Mouse (Mus musculus) cortical plate, adult 2 months (tissue): ENCODE data around the gene Spg20. TPM values are rescaled to one million over a fixed set of nuclear protein-coding genes. Genes with fewer than 3 reads are reported as not detected.

Source experiments
- H3K27ac ChIP-seq: fragments of 200-500 bp; 2 replicates; pipeline ENCODE4 v1.5.1; 2012; ENCODE audit warnings: low read length, control low read depth, inconsistent platforms; ENCODE audit not compliant: insufficient read depth
- H3K4me1 ChIP-seq: fragments of 200-500 bp; 2 replicates; pipeline ENCODE4 v1.6.1; 2011; ENCODE audit warnings: low read length; ENCODE audit not compliant: control insufficient read depth, insufficient read depth
- H3K4me3 ChIP-seq: fragments of 200-500 bp; 2 replicates; pipeline ENCODE4 v1.5.1; 2011; ENCODE audit warnings: mild to moderate bottlenecking, low read length, control low read depth; ENCODE audit not compliant: insufficient read depth
- CTCF ChIP-seq: fragments of 200-500 bp; IDR thresholded peaks from 2 replicates; pipeline ENCODE4 v1.5.1; 2011; ENCODE audit warnings: mild to moderate bottlenecking, control low read depth, low read length; ENCODE audit not compliant: insufficient read depth; ENCODE audit errors: extremely low read depth
- POLR2A ChIP-seq: fragments of 200-500 bp; IDR thresholded peaks from 2 replicates; pipeline ENCODE4 v1.6.1; 2011; ENCODE audit warnings: mild to moderate bottlenecking, low read length, control low read depth; ENCODE audit not compliant: insufficient read depth; ENCODE audit errors: extremely low read depth
- polyA plus RNA-seq: library from polyadenylated mRNA; depleted of rRNA; stranded (reverse); fragments of >200 nt; gene quantifications from 2 replicates; pipeline ENCODE4 v1.2.3, GENCODE M21; 2012

The Spg20 gene
- polyA plus RNA-seq, 1 experiment: 20.2 TPM

DNA sequence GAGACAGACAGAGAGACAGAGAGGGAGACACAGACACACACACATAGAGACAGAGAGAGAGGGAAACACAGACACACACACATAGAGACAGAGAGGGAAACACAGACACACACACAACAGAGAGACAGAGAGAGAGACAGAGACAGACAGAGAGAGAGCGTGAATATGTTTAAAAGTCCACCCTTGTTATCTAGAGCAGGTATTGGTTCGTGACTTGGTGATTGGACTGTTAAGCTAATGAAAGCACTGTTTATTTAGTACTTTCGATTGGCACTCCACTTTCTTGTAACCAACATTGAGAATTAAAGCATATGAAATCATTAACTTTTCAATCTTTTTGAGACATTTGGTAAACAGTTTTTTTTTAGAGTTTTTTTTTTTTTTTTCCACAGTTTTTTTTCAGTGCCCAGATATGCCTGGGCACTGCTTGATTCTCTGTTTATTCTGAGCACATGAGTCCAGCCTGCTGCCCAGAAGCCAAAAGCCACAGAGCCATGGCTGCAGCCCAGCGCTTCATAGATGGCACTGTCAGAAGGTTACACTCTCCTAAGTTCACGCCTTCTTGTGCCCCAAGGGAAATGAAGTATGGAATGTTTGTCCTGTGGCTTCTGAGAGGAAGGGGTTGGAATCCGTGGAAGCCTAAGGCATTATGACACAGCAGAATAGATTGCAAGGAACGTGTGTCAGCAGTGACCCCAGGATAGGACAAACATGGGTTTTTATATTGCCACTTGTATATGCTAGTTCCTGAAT lies 2.6 kb downstream of the Spg20 start:
- no peak for TF ChIP-seq POLR2A
- TF ChIP-seq CTCF: no peak
- Histone ChIP-seq H3K4me1 (peaks cover 3% of the 10 kb centered on the region), H3K27ac (no peak overlapping the region), H3K4me3 (no peak overlapping the region)

DNA sequence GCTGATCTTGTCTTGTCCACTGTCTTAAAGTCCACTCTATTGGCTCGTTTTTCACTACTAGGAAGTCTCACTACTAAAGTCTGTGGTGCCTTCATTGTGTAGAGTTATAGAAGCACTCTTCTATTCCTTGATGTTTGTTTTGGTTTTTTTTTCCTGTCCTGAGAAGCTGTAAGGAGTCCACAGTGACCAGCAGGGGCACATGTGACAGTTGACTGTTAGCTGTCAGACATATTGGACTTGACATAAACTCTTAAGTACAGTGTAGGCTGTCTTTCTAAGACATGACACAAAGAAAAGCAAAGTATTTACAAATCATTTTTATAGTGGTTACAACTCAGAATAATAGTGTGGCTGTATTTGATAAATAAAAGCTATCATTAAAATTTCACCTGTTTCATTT lies 3.2 kb downstream of the Spg20 start:
- Histone ChIP-seq H3K27ac (no peak overlapping the region), H3K4me3 (no peak overlapping the region), H3K4me1 (peaks cover 3% of the 10 kb centered on the region)
- TF ChIP-seq CTCF: no peak
- TF ChIP-seq POLR2A: no peak

DNA sequence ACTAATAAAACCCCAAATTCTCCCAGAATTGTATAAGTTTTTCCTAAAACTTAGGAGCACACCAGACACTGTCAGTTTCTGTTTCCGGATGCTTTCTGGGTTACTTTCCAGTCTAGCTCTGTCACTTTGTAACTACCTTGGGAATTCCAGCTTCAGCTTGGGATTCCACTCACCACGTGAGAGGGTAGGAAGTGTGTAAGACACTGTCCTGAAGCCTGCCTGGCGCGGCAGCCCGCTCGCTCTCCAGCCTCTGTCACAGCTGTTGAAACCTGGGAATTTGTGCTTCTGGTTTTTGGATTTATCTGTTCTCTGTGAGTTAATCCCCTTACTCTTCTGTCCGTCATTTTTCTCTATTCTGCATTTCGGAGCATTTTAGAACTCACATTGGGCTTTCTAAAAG lies 4.1 kb downstream of the Spg20 start:
- Histone ChIP-seq H3K4me3 (no peak overlapping the region), H3K4me1 (peaks cover 3% of the 10 kb centered on the region), H3K27ac (no peak overlapping the region)
- TF ChIP-seq POLR2A: no peak
- no peak for TF ChIP-seq CTCF

DNA sequence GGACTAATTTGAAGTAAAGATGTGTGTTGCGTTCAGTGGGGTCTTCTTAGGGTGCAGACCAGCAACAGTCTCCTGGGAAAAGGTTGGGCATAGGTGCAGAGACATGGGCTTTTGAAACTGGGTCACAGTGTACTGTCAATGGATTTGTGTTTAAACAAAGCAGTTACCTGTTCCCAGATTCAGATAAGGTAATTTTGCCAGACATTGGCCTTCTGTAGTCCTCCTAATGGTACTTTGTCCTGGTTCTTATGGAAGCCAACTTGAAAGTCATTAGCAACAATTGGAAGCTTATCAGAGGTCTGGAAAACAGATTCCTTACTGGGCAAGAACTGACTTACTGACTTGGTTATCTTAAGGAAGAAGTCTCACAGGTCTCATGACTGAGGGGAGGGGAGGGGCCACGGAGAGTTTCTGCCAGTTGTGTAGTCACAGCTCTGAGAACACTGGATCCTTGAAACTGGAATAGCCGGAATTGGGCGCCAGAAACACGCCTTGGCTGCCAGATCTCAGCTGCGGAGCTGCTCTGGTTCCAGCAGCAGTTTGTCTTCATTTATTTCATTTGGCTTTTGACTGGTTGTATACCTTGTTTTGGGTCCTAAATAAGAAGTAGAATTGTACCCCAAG lies 7.5 kb downstream of the Spg20 start:
- TF ChIP-seq POLR2A: no peak
- TF ChIP-seq CTCF: no peak
- Histone ChIP-seq H3K4me1 (peaks cover 3% of the 10 kb centered on the region), H3K4me3 (no peak overlapping the region), H3K27ac (no peak overlapping the region)

DNA sequence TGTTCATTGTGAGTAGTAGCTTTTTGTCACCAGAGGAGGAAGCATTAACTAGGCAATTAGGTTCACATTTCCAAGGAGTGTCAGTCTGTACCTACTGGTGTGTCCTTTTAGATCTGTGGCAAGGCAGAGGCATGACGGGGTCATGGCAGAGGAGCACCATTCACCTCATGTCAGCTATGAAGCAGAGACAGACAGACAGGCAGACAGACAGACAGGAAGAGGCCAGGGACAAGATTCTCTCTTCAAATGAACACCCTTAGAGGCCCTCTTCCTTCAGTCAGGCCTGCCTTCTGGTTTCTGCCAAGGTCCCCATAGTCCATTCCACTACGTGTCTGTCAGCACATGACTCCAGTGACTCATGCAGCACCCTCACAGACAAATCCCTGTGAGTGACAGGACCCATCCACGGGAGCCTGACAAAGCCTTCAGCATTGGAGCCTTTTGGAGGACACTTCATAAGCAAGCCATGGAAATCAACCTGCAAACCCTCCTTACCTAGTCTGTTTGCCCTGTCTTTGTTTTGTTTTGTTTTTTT lies 10.5 kb downstream of the Spg20 start:
- no peak overlapping the region for H3K27ac ChIP-seq
- H3K4me1 ChIP-seq: no peaks in the 10 kb centered on the region; the same call in 1 of the 2 replicates
- H3K4me3 ChIP-seq: no peak overlapping the region
- TF ChIP-seq CTCF (no peak), POLR2A (no peak)

DNA sequence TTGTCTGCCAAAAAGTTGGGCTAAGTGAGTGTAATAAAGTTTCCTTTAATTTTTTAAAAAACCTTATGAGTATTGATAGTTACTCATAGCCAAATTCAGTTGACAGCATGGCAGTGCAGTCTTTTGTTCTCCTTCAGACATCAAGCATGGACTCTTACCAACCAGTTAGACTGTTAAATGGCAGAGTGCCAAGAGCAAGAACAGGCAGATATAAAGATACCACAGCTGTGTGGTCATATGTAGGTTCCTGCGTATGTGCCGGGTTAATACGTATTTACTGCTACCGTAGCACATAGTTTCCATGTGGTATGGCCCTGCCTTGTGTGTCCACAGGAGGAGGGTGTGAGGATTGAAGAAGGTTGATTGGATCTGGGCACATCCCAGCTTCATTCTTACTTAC lies 11.2 kb downstream of the Spg20 start:
- Histone ChIP-seq H3K4me3 (no peak overlapping the region), H3K4me1 (no peaks in the 10 kb centered on the region; the same call in 1 of the 2 replicates), H3K27ac (no peak overlapping the region)
- no peak for TF ChIP-seq CTCF
- no peak for TF ChIP-seq POLR2A

DNA sequence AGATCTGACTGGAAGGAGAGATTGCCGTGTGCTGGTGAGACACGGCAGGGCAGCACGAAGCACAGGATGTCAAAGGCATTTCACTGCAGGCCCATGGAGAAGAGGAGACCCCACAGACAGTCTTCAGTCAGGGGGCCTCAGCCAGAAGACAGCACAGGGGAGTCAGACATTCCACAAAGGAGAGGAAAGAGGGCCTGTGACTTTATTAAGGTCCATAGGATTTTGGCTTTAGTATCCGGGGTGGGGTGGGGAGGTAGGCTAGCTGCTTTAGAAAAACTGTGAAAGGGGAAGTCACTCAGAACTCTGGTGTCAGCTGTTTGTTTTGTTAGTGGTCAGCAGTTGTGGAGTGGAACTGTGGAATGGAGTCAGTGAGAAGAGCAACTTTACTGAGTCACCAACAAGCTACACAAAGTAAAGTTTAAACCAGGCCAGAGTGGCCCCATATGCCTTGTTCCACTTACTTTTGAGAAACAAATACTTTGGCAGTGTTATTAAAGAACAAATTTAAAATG lies 17.3 kb downstream of the Spg20 start:
- H3K4me1 ChIP-seq: no peaks in the 10 kb centered on the region
- no peak overlapping the region for H3K27ac ChIP-seq
- no peak overlapping the region for H3K4me3 ChIP-seq
- TF ChIP-seq POLR2A: no peak
- TF ChIP-seq CTCF: no peak

DNA sequence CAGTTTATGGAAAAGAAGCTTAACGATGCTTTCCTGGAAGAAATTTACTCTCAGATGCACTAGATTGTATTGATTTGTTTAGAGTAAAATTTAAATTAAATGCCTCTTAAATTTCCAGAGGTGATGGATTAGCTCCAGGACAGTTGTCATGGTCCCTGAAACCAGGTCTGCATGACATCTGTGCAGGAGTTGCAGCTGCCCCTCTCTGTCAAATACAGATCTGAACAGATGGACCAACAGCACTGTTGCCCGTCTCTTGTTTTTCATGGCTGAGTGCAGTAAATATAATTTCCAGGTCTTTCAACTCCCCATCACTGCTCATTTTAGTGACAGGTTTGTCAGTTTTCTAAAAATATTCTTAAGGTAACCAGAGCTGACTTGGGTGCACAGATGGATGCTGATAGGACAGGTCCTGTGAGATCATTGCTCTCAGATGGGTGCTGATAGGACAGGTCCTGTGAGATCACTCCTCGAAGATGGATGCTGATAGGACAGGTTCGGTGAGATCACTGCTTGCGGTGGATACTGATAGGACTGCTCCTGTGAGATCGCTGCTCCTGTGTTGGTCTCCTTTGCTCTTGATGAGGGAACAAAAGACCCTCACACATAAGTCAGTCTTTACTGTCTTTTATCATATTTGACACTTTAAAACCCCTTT lies 19.8 kb downstream of the Spg20 start:
- Histone ChIP-seq H3K4me1 (no peaks in the 10 kb centered on the region), H3K4me3 (no peak overlapping the region), H3K27ac (no peak overlapping the region)
- TF ChIP-seq CTCF: no peak
- no peak for TF ChIP-seq POLR2A

DNA sequence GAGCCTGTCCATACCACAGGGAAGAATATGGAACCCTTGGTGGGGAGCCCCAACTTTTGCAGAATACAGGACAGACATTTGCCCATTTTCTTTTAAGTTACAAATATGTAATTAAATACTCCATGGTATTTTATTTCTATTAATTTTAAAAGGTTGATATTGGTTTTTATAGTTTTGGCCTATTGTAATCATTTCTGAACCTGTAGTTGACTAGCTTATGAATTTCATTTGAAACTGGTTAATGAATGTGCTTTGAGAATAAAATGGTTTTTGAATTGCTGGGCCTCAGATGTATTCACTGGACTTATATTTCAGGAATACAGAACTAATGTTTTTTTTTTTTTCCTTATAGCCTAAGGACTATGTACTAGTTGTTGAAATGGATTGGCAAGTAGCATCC lies 25.1 kb downstream of the Spg20 start, which contains the start of gene Ccdc169:
Gene Ccdc169, plus strand, starts transcription at position 301 of the 400 bp plus-strand sequence.
- H3K4me1 ChIP-seq: no peaks in the 10 kb centered on the region
- TF ChIP-seq CTCF (no peak), POLR2A (no peak)
- no peak within 1 kb of the TSS for H3K27ac ChIP-seq

More for the DNA sequence above, 25.1 kb downstream of the Spg20 start, which contains the start of gene Ccdc169:
- H3K4me3 ChIP-seq: no peak within 1 kb of the TSS
